Mouse (Mus musculus) heart, postnatal 0 days (tissue): Measurements from ENCODE around the gene Pde2a.

ENCODE experiments used
- CTCF ChIP-seq: IDR thresholded peaks from 2 replicates; pipeline ENCODE4 v1.5.1; 2016; ENCODE audit warnings: antibody characterized with exemption, control low read depth, low read depth
- EP300 ChIP-seq: IDR thresholded peaks from 2 replicates; pipeline ENCODE4 v1.6.1; 2016; ENCODE audit warnings: antibody characterized with exemption, low read depth

GRCm38 (mm10) chr7:101499701-101500100, 78.2 kb downstream of the Pde2a start:
- no peak for TF ChIP-seq CTCF
- TF ChIP-seq EP300, result no peak
